Mouse (Mus musculus): ENCODE measurements around the gene Ift57. TPM values are rescaled to one million over a fixed set of nuclear protein-coding genes. Genes with fewer than 3 reads are reported as not detected.

The Ift57 gene
- 39.1 and 41.8 TPM in 2 replicates for polyA plus RNA-seq (2014; fragmentation: Nextera tagmentation; extraction: Ambion mirVana)

DNA sequence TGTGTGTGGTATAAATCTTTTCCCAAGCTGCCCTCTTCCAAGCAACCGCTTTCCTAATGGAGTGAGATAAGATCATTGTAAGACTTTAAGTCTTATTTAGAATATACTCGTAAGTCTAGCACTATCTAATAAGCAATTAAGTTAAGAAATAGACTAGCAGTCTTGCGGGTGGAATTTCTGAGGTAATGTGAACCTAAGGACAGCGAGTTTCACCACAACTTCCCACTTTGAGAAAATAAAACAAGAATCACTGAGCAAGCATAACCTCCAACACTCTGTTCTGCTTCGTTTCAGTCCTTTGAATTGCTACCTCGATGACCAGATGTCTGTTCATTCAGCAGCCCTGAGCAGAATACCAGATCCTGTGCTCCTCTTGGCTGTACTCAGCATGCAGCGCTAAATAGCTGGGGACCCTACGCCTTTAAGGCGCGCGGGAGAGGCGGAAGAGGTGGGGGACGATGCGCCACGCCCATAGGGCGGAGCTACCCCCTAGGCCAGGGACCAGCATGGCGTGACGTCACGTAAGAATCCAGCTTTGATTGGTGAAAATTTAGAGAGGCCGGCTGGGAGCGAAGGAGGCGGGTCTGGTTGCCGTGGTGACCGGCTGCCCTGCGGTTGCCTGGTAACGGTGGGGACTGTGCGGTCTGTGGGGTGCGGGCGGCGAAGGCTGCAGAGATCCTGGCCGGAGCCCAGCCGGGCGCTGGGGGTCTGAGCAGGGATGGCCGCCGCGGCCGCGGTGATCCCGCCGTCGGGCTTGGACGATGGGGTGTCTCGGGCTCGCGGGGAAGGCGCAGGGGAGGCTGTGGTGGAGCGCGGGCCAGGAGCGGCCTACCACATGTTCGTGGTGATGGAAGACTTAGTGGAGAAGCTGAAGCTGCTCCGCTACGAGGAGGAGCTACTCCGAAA, at the start of gene Ift57:
Gene Ift57 (plus strand): TSS at position 614 of the 906 bp plus-strand sequence.
- H3K4me2 ChIP-seq (replicated peaks): peak within 1 kb of the TSS; percentile 66
- H3K27ac ChIP-seq: peak within 1 kb of the TSS; percentile 70
- peak; percentile 99 for DNase-seq (ENCODE audit: low spot score)
- no peaks in the 10 kb centered on the region for H3K36me3 ChIP-seq (replicated peaks; ENCODE audit: control insufficient read depth, insufficient read depth)
- peak; percentile 100 for ATAC-seq (ENCODE audit: low FRiP score)
- no peaks in the 10 kb centered on the region for H3K27me3 ChIP-seq (ENCODE audit: control insufficient read depth, insufficient read depth, low read length)
- H3K9ac ChIP-seq: peak within 1 kb of the TSS; percentile 71
- 3% methylated on average over 53 of the region's 53 CpGs for WGBS
- peaks cover 13% of the 10 kb centered on the region for H3K4me1 ChIP-seq (replicated peaks; ENCODE audit: control insufficient read depth, insufficient read depth, low read length)
- peak within 1 kb of the TSS; percentile 71 for H3K4me3 ChIP-seq (replicated peaks; ENCODE audit: low read length)
- no peaks in the 10 kb centered on the region for H3K9me3 ChIP-seq (ENCODE audit: control insufficient read depth, low read length)

DNA sequence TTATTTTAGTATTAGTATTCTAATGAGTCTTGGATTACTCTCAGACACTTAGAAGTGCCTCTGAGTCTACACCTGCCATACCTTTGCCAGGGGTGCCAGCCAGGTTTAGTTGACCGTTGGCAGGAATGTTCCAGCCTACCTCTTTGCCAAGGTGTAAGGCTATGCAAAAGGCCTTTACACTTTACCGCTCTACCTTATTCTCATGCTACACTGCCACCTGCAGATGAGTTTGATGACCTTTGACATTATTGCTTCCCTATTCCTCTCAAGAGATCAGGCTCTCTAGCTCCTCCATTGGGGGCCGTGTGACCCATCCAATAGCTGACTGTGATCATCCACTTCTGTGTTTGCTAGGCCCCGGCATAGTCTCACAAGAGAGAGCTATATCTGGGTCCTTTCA, 41.9 kb upstream of the Ift57 start:
- no peak overlapping the region for H3K4me3 ChIP-seq (replicated peaks; ENCODE audit: low read length)
- no peak for ATAC-seq (ENCODE audit: low FRiP score)
- no peak for DNase-seq (ENCODE audit: low spot score)
- H3K27me3 ChIP-seq (ENCODE audit: control insufficient read depth, insufficient read depth, low read length): no peaks in the 10 kb centered on the region
- H3K9ac ChIP-seq: no peak overlapping the region
- no peaks in the 10 kb centered on the region for H3K4me1 ChIP-seq (replicated peaks; ENCODE audit: control insufficient read depth, insufficient read depth, low read length)
- no peaks in the 10 kb centered on the region for H3K9me3 ChIP-seq (ENCODE audit: control insufficient read depth, low read length)
- 89% methylated on average over 4 of the region's 4 CpGs for WGBS
- no peaks in the 10 kb centered on the region for H3K36me3 ChIP-seq (replicated peaks; ENCODE audit: control insufficient read depth, insufficient read depth)
- H3K27ac ChIP-seq: no peak overlapping the region
- no peak overlapping the region for H3K4me2 ChIP-seq (replicated peaks)

DNA sequence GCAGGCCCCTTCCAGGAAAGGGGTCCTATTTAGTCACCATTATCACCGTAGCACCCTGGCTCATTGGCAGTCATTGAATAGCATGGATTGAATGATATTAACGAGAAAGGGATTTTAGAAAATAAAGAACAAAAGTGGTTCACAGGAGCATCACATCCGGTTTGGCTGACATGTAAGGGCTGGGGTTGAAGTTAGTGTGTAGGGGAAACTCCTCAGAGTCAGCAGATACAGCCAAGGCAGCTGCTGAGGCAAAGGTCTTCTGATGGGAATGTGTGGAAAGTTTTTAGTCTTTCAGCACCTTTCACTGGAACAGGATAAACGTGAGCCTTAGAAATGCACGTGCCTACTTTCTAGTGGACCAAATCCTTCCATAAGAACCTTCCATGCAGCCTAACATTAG, 41.0 kb upstream of the Ift57 start:
- Histone ChIP-seq H3K27me3 (ENCODE audit: control insufficient read depth, insufficient read depth, low read length) (no peaks in the 10 kb centered on the region), H3K4me2 (replicated peaks) (no peak overlapping the region), H3K9ac (no peak overlapping the region), H3K27ac (no peak overlapping the region), H3K4me3 (replicated peaks; ENCODE audit: low read length) (no peak overlapping the region), H3K36me3 (replicated peaks; ENCODE audit: control insufficient read depth, insufficient read depth) (no peaks in the 10 kb centered on the region), H3K9me3 (ENCODE audit: control insufficient read depth, low read length) (no peaks in the 10 kb centered on the region), H3K4me1 (replicated peaks; ENCODE audit: control insufficient read depth, insufficient read depth, low read length) (no peaks in the 10 kb centered on the region)
- DNase-seq (ENCODE audit: low spot score): no peak
- WGBS: 75% methylated on average over 5 of the region's 5 CpGs
- ATAC-seq (ENCODE audit: low FRiP score): no peak

DNA sequence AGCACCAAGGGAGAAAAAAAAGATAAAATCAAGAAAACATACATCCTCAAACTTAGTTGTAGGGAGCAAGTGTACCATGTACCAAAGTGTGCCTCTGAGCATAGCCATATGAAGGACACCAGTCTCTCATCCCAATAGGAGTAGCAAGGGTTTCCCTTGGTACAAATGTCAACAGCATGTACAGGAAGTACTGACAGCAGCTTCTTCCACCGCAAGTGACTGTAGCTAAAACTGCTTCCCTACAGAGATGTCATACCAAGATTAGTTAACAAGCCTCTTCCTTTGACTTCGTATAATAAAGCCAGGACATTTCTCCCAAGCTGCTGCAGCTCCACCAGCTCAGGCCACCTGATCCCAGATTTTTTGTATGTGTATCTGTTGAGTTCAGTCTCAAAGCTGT, 39.9 kb upstream of the Ift57 start:
- whole genome bisulfite sequencing: 80% methylated on average over 2 of the region's 2 CpGs
- H3K36me3 ChIP-seq (replicated peaks; ENCODE audit: control insufficient read depth, insufficient read depth): no peaks in the 10 kb centered on the region
- no peak overlapping the region for H3K4me3 ChIP-seq (replicated peaks; ENCODE audit: low read length)
- no peaks in the 10 kb centered on the region for H3K4me1 ChIP-seq (replicated peaks; ENCODE audit: control insufficient read depth, insufficient read depth, low read length)
- ATAC-seq (ENCODE audit: low FRiP score): no peak
- no peak for DNase-seq (ENCODE audit: low spot score)
- no peaks in the 10 kb centered on the region for H3K27me3 ChIP-seq (ENCODE audit: control insufficient read depth, insufficient read depth, low read length)
- H3K4me2 ChIP-seq (replicated peaks): no peak overlapping the region
- H3K9ac ChIP-seq: no peak overlapping the region
- H3K27ac ChIP-seq: no peak overlapping the region
- no peaks in the 10 kb centered on the region for H3K9me3 ChIP-seq (ENCODE audit: control insufficient read depth, low read length)

DNA sequence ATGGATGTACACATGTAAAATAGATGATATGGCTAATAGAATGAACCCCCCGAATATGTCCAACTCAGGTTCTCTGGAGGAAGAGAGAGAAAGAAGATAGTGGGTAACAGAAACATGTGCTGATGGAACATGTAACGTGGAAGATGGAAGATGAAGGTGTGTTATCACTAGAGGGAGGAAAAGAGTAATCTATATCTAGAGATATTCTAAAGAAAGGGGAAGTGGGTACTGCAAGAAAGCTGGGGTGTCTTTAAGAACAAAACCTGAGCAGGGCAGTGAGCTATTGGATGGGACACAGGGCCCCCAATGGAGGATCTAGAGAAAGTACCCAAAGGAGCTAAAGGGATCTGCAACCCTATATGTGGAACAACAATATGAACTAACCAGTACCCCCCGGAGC, 38.9 kb upstream of the Ift57 start:
- no peaks in the 10 kb centered on the region for H3K36me3 ChIP-seq (replicated peaks; ENCODE audit: control insufficient read depth, insufficient read depth)
- WGBS: 95% methylated on average over 3 of the region's 3 CpGs
- H3K27ac ChIP-seq: no peak overlapping the region
- no peak for DNase-seq (ENCODE audit: low spot score)
- H3K27me3 ChIP-seq (ENCODE audit: control insufficient read depth, insufficient read depth, low read length): no peaks in the 10 kb centered on the region
- no peaks in the 10 kb centered on the region for H3K9me3 ChIP-seq (ENCODE audit: control insufficient read depth, low read length)
- no peak overlapping the region for H3K9ac ChIP-seq
- H3K4me2 ChIP-seq (replicated peaks): no peak overlapping the region
- H3K4me3 ChIP-seq (replicated peaks; ENCODE audit: low read length): no peak overlapping the region
- ATAC-seq (ENCODE audit: low FRiP score): no peak
- no peaks in the 10 kb centered on the region for H3K4me1 ChIP-seq (replicated peaks; ENCODE audit: control insufficient read depth, insufficient read depth, low read length)

DNA sequence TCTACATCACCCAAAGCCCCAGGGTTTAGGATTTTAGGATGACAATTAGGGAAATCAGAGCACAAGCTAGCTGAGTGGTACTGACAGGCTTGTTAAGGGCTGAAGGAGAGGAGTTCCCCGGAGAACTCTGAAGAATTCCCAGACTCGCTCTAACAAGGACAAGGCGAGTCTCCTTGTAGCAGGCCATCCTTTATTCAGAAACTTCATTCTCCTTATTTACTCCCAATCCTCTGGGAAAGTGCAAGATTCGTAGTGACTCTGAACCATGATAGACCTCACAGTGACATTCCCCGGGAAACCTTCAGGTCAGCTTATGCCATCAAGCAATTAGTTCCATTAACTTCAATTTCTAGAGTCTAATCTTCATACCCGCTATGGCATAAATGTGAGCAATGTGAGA, 36.8 kb upstream of the Ift57 start:
- no peak overlapping the region for H3K4me2 ChIP-seq (replicated peaks)
- ATAC-seq (ENCODE audit: low FRiP score) (no peak), DNase-seq (ENCODE audit: low spot score) (no peak)
- H3K27me3 ChIP-seq (ENCODE audit: control insufficient read depth, insufficient read depth, low read length): no peaks in the 10 kb centered on the region
- H3K9me3 ChIP-seq (ENCODE audit: control insufficient read depth, low read length): no peaks in the 10 kb centered on the region
- H3K36me3 ChIP-seq (replicated peaks; ENCODE audit: control insufficient read depth, insufficient read depth): no peaks in the 10 kb centered on the region
- no peaks in the 10 kb centered on the region for H3K4me1 ChIP-seq (replicated peaks; ENCODE audit: control insufficient read depth, insufficient read depth, low read length)
- WGBS: 81% methylated on average over 6 of the region's 6 CpGs
- H3K27ac ChIP-seq: no peak overlapping the region
- H3K9ac ChIP-seq: no peak overlapping the region
- no peak overlapping the region for H3K4me3 ChIP-seq (replicated peaks; ENCODE audit: low read length)

DNA sequence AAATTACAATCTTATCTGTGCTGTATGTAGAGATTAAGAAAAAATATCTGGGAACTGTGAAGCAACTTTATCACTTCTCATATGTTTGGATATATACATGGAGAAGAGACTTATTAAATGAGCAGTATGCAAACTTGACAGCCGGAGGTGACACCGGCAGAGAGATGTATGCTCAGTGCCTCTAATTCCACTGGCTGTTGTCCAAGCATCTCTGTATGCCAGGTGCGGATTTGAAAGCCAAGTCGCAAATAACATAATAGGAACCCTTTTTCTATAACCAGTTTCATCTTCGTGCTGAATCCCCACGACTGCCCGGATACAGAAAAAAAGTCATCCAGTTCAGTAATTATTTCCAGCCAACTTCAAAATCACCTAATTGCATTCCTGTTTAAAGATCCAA, 34.4 kb upstream of the Ift57 start:
- DNase-seq (ENCODE audit: low spot score) (no peak), ATAC-seq (ENCODE audit: low FRiP score) (no peak)
- Histone ChIP-seq H3K4me2 (replicated peaks) (no peak overlapping the region), H3K27ac (no peak overlapping the region), H3K27me3 (ENCODE audit: control insufficient read depth, insufficient read depth, low read length) (no peaks in the 10 kb centered on the region), H3K4me1 (replicated peaks; ENCODE audit: control insufficient read depth, insufficient read depth, low read length) (0 out of 2 replicates have a peak, but pooled peaks cover 7% of the 10 kb centered on the region), H3K9me3 (ENCODE audit: control insufficient read depth, low read length) (no peaks in the 10 kb centered on the region), H3K9ac (no peak overlapping the region), H3K36me3 (replicated peaks; ENCODE audit: control insufficient read depth, insufficient read depth) (no peaks in the 10 kb centered on the region), H3K4me3 (replicated peaks; ENCODE audit: low read length) (no peak overlapping the region)
- 78% methylated on average over 7 of the region's 7 CpGs for WGBS

DNA sequence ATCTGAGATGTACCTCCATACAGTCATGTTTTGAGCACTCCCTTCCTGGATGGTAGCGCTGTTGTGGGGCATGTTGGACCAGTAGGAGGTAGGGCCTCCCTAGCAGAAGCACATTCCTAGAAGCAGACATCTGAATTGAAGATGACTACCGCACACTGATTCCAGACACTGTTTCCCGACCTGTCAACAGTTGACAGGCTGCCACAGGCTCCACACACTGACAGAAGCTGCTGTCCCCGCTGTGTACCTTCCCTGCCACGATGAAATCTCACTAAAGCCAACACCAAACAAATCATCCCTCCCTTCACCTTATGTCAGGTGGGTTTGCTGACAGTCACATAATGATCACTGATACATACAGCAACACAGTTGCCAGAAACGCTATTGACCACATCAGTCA, 19.4 kb upstream of the Ift57 start:
- WGBS: 78% methylated on average over 6 of the region's 6 CpGs
- H3K4me2 ChIP-seq (replicated peaks): no peak overlapping the region
- no peaks in the 10 kb centered on the region for H3K36me3 ChIP-seq (replicated peaks; ENCODE audit: control insufficient read depth, insufficient read depth)
- no peak for DNase-seq (ENCODE audit: low spot score)
- H3K4me3 ChIP-seq (replicated peaks; ENCODE audit: low read length): no peak overlapping the region
- H3K27me3 ChIP-seq (ENCODE audit: control insufficient read depth, insufficient read depth, low read length): no peaks in the 10 kb centered on the region
- no peaks in the 10 kb centered on the region for H3K4me1 ChIP-seq (replicated peaks; ENCODE audit: control insufficient read depth, insufficient read depth, low read length)
- no peak for ATAC-seq (ENCODE audit: low FRiP score)
- H3K27ac ChIP-seq: no peak overlapping the region
- no peaks in the 10 kb centered on the region for H3K9me3 ChIP-seq (ENCODE audit: control insufficient read depth, low read length)
- no peak overlapping the region for H3K9ac ChIP-seq

DNA sequence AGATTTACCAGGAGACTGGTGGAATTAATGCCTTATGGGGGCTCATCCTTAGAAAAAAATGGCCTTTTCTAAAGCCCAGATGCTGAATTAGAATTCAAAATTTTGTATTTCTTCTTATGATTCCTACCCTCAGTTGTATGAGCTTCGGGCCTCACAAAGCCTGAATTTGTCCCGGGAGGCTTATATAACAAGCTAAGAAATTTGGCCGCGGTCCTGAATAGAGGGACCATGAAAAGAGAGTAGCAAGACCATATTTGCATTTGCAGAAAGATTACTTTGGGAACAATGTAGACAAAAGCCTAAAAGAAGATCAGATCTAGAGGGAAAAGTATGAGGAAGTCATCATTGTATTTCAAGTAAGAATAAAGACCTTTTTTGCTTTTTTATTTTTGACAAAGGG, 14.1 kb upstream of the Ift57 start:
- 33% methylated on average over 4 of the region's 4 CpGs for WGBS
- DNase-seq (ENCODE audit: low spot score): no peak
- no peak for ATAC-seq (ENCODE audit: low FRiP score)

More for the DNA sequence above, 14.1 kb upstream of the Ift57 start:
- Histone ChIP-seq H3K9ac (no peak overlapping the region), H3K9me3 (ENCODE audit: control insufficient read depth, low read length) (no peaks in the 10 kb centered on the region), H3K4me3 (replicated peaks; ENCODE audit: low read length) (no peak overlapping the region), H3K27ac (no peak overlapping the region), H3K36me3 (replicated peaks; ENCODE audit: control insufficient read depth, insufficient read depth) (no peaks in the 10 kb centered on the region), H3K4me2 (replicated peaks) (no peak overlapping the region), H3K27me3 (ENCODE audit: control insufficient read depth, insufficient read depth, low read length) (no peaks in the 10 kb centered on the region), H3K4me1 (replicated peaks; ENCODE audit: control insufficient read depth, insufficient read depth, low read length) (no peaks in the 10 kb centered on the region)

Measured in hindbrain, embryonic 14.5 days (tissue).